Mouse (Mus musculus) 3134 (cell line): ENCODE data around the gene Nme7.

ENCODE experiments used
- DNase-seq: peaks from one replicate; pipeline ENCODE4 v3.0.0-alpha.2; 2011; ENCODE audit warnings: low spot score; ENCODE audit not compliant: insufficient read length; ENCODE audit errors: extremely low read depth

Nme7 gene

GRCm38 (mm10) chr1:164303821-164304220 is at the start of gene Nme7:
Gene Nme7 (plus strand): TSS chr1:164304121.
- no peak for DNase-seq

- no peak for DNase-seq
Observed at GRCm38 (mm10) chr1:164254836-164255235, 49.1 kb upstream of the Nme7 start.

GRCm38 (mm10) chr1:164260171-164261028 is 43.5 kb upstream of the Nme7 start:
- no peak for DNase-seq

- peak; percentile 79 for DNase-seq
Observed at GRCm38 (mm10) chr1:164261553-164261952, 42.4 kb upstream of the Nme7 start.

GRCm38 (mm10) chr1:164270941-164271340 is 33.0 kb upstream of the Nme7 start:
- no peak for DNase-seq

GRCm38 (mm10) chr1:164273659-164274058 is 30.3 kb upstream of the Nme7 start:
- DNase-seq: no peak

GRCm38 (mm10) chr1:164275455-164275954 is 28.4 kb upstream of the Nme7 start, which contains the start of gene Ccdc181:
Gene Ccdc181 (plus strand): TSS chr1:164275585.
- DNase-seq: peak; percentile 94

GRCm38 (mm10) chr1:164276552-164276951 is 27.4 kb upstream of the Nme7 start:
- peak; percentile 25 for DNase-seq

GRCm38 (mm10) chr1:164279332-164279731 is 24.6 kb upstream of the Nme7 start:
- no peak for DNase-seq

- no peak for DNase-seq
Observed at GRCm38 (mm10) chr1:164284007-164284406, 19.9 kb upstream of the Nme7 start.

GRCm38 (mm10) chr1:164287406-164287805 is 16.5 kb upstream of the Nme7 start:
- no peak for DNase-seq

- DNase-seq: no peak
Observed at GRCm38 (mm10) chr1:164292040-164292439, 11.9 kb upstream of the Nme7 start.

GRCm38 (mm10) chr1:164294071-164294470 is 9.8 kb upstream of the Nme7 start:
- no peak for DNase-seq

- DNase-seq: no peak
Observed at GRCm38 (mm10) chr1:164296473-164296872, 7.4 kb upstream of the Nme7 start.

GRCm38 (mm10) chr1:164301949-164302348 is 2.0 kb upstream of the Nme7 start:
- DNase-seq: no peak

- peak; percentile 95 for DNase-seq
Observed at GRCm38 (mm10) chr1:164307124-164307751, 3.3 kb downstream of the Nme7 start, which contains the start of gene Blzf1. Gene Blzf1 (minus strand): TSS chr1:164307489.

GRCm38 (mm10) chr1:164307922-164308321 is 4.0 kb downstream of the Nme7 start:
- no peak for DNase-seq

- no peak for DNase-seq
Observed at GRCm38 (mm10) chr1:164314085-164314484, 10.2 kb downstream of the Nme7 start.

- peak; percentile 25 for DNase-seq
Observed at GRCm38 (mm10) chr1:164315266-164315665, 11.3 kb downstream of the Nme7 start.

- DNase-seq: peak; percentile 16
Observed at GRCm38 (mm10) chr1:164316697-164317096, 12.8 kb downstream of the Nme7 start.

- DNase-seq: no peak
Observed at GRCm38 (mm10) chr1:164317261-164317660, 13.3 kb downstream of the Nme7 start.

GRCm38 (mm10) chr1:164318474-164318873 is 14.6 kb downstream of the Nme7 start:
- no peak for DNase-seq
